Mouse (Mus musculus) megakaryocyte progenitor cell, adult 5-6 weeks (primary cell): ENCODE results near the gene Usp53. TPM values are rescaled to one million over a fixed set of nuclear protein-coding genes. Genes with fewer than 3 reads are reported as not detected.
"Not testable (repeated sequence)": the region's sequence is repeated elsewhere in the genome, so short reads cannot be mapped to it uniquely, and the experiment has no call there.

ENCODE experiments used
- ATAC-seq: replicated peaks from 2 replicates; pipeline ENCODE4 v1.8.0; 2016; ENCODE audit warnings: mild to moderate bottlenecking, moderate TSS enrichment, inconsistent platforms; ENCODE audit not compliant: poor library complexity
- total RNA-seq, 2 experiments: library from RNA; stranded (forward) in 1 of 2; stranded (reverse) in 1 of 2; fragments of 157-497, 149-512 nt in 1 of 2; fragments of 200-1000 nt in 1 of 2; gene quantifications; 2 replicates each; pipeline versions ENCODE4 v1.2.3 to v1.2.4; 2015 to 2017

Usp53 gene
- total RNA-seq, 2 experiments from 2014 or later: 5.6 to 5.7 TPM

DNA sequence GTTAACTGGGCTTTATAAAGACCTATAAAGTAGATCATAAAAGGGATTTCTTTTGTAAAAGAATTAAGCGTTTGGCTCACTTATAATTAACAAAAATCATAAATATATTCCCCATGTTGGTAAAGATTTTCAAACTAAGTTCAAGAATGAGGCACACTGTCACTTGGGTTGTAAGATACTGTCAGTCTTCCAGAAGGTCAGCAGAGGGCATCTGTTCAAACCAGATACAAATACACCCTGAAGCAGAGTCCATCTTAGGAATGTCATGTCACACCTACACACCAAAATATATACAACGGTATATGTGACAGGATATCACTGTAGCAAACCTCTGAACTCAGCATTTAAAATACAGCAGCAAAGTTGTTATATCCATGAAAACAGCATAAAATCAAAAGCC, 34.2 kb downstream of the Usp53 start:
- 0 out of 2 replicates have a peak, but pooled peaks have one; percentile 39 for ATAC-seq

DNA sequence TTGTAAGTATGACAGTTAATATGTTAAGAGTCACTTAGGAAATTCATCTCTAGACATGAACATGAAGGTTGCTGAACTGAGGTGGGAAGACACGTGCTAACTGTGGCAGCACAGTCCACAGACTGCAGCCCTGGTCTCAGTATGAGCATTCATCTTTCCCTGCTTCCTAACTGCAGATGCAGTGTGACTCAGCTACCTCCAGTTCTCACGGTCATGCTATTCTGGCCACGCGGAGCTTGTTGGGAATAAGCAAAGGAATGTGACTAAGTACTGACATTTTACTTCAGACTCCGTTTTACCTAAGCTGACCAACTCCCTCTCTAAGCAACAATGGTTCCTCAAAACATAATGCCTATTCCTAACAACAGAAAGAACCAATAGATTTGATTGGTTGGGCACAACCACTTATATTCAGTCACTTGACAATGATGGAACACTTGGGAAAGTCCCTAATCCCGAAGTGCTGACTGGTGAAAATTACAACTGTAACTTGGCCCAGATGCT, 40.9 kb downstream of the Usp53 start:
- no peak for ATAC-seq

DNA sequence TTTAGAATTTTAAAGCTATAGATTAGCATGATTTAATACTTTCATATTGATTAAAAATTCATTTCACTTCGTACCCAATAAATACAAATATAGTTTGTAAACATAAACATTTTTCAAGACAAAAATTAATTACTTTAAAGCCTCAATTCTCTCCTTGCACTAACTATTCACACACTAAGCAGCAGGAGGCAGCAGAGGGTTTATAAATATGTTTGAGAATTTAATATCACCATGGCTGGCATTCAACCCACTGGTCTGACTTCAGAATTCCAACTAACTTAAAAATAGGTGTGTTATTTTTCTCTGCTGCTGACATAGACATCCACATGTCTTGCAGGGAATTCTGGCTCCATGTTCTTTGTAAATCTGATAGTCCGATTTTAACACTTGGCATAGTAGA, 45.1 kb downstream of the Usp53 start:
- ATAC-seq: peak; percentile 94

DNA sequence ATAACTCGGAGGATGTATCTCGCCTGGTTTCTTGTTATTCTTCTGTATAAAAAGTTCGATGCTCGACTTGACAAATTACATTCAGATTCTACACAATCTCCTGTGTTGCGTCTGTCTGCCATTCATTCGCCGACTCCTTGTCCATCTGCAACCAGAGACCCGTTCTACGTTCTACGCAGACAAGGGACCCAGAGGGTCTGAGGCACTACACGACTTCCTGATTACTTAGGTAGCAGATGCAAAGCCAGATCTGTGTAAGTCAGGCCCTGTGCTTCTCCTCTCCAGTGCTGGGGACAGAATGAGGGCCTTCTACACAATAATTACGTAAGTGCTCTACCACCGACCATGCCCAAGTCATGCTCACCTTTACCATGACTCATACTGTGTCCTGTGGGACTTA, 47.1 kb downstream of the Usp53 start:
- not testable (repeated sequence) for ATAC-seq

DNA sequence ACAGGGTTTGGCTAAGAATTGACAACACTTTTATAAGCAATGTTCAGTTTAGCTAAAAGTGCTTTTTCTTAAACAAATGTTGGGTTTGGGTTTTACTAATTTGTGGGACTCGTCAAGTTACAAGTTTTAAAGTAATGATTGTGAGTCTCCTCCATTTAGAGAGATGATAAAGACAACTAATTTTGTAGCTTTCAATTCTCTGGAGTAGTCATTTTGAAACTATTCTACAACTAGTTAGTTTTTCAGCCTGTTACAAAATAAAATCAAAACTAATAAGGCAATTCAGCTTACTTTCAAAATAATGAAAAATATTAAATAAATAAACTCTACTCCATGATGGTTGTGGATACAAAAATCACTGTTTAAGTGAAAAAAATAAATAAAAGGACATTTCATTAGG, 51.8 kb downstream of the Usp53 start:
- ATAC-seq: no peak

DNA sequence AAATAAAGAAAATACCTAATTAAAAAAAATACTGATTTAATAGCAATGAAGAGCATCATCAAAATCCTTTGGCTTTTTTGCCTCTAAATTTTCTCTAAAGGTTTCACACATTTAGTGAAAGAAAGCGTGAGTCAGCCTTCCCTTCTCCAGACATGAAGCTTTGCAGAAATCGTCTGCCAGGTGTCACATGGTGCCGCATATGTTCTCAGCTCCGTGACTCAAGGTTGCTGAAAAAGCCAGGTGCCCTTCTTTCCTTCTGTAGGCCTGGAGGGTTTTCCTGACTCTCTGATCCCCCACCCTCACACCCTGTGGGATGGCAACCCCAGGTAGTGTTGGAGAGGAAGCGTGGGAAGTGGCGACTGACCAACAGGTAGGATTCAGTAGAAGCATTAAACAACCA, 54.6 kb downstream of the Usp53 start:
- ATAC-seq: no peak

DNA sequence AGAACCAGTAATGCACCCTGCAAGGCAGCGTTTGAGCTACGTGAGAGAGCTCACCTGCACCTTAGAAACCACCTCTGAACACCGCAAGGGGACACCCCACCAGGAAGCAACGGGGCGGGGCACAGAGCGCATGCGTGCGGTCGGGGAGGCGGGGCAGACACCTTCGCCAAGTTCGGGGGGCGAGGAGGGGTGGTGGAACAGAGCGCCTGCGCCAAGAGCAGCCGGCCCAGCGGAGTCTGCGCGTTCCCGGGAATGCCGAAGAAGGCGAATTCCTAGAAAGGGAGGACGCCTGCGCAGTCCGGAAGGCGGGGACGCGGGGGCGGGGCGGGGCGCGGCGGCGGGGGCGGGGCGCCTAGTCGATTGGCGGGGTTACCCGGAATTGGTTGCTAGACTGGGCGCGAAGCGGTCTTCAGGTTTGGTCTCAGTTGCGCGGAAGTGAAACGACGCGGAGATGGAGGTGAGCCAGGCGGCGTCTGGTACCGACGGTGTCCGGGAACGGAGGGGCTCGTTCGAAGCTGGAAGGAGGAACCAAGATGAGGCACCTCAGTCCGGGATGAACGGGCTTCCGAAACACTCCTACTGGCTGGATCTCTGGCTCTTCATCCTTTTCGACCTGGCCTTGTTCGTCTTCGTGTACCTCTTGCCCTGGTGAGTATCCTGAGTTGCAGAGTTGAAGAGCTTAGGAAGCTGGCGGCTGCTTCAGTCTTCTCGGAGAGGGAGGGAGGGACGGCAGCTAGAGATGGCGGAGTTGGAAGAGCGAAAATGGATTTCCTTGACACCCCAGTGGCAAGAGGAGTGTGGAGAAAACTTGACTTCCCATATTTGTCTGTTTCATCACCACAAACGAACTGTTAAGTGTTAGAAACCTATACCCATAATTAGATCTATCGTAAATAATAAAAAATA, 60.0 kb downstream of the Usp53 start, which contains the start of gene 1810037I17Rik:
TSS of gene 1810037I17Rik (plus strand) at position 195 of the 906 bp plus-strand sequence.
- peak; percentile 85 for ATAC-seq

DNA sequence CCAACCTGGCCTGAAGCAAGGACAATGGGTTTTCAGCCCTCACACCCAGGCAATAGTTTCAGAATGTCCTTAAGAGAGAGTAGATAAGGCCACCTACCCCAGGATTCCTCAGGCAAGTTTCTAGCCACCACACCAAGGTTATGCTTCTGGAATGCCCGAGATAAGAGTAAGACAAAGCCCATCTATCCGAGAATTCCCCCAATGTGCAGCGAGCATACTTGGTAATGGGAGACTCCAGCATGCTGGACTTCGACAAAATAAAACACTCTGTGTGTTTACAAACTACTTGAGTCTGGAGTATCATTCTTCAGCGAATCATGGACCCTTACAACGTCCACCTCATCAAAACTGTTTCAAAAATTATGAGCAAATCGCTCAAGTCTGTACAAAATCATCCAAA, 61.2 kb downstream of the Usp53 start:
- no peak for ATAC-seq

DNA sequence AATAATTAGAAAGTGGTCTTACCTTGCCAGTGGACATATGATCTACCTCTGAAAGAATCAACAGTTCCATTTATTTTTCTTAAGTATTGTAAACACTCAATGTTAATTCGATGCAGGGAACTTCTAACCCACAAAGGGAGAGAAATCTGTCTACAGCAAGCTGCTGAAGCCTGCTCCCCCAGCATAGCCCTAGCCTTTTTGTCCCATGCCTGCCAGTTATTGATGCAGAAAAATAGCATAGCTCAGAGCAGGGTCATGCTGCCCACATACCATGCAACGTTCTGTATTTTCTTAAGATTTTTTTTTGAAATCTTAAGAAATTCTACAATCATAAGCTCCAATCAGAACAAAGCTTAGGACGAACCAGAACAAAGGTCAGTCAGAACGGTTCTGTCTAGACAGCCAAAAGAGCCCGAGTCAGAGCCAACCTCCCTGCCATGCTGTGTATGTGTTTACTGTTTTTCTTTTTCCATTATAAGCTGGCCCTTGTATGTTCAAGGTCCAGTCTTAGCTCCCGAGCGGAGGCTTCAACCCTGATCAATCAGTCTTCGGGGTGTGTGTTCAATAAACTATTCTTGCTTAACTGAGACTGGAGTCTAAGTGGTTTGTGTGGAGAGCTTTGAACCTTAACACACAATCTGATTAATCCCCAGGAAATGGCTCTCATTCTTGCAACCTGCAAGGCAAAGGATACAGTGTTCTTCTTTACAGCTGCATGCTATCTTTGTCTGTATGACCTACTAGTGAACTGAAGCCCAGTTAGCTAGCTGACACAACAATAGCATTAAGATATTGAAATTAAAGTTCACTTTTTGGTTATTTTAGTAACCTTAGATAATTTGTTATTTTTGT, 62.4 kb downstream of the Usp53 start:
- ATAC-seq: no peak

DNA sequence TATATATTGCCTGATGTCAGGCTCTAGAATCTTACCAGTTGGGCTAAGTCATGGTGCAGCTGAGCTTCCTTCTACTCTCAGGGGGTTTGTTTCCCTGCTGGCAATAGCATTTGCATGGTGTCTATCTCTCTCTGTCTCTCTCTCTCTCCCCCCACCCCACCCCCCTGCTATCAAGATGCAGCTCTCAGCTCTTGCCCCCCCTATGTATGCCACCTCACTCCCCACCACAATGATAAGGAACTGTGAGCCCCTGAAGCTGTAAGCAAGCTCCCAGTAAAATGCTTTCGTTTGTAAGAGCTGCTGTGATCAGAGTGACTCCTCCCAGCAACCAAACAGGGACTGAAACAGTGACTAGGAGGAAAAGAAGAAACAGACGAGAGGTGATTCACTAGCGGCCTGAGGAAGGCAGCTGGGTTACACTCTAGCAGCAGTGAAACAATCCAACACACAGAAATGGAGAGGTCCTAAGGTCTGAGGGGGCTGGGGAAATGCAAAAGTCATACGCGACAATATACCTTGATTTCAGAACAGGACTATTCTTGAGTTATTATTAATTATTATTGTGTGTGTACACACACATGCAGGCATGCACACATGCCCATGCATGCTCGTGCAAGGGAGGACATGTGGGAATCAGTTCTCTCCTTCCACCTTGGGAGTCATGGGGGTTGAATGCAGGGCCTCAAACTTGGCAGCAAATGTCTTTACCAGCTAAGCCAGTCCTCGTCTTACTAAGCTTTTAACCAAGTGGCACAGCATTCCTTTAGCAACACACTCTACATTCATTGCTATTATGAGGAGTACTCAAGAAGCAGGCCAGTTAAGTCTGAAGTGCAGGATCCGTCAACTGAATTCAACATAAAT, 63.5 kb downstream of the Usp53 start:
- ATAC-seq: peak; percentile 32

DNA sequence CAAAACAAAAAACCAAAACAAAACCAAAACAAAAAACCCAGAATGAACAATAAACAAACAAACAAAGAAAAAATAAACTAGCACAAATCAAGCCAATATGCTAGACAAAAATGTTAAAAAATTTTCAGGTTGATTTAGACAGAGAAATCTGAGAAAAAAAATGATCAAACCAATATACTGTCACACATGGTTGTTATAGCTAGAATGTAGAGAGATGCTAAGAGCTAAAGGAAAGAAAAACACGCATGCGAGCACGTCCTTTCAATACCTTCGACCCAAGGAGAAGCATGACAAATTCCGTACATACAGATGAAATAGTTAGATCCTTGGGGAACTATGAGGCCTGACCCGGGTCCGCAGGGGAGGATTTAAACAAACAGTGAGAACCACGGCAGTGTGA, 65.0 kb downstream of the Usp53 start, which contains the start of gene Gm10959:
TSS of gene Gm10959 (minus strand) at position 101 of the 400 bp plus-strand sequence.
- ATAC-seq: no peak

DNA sequence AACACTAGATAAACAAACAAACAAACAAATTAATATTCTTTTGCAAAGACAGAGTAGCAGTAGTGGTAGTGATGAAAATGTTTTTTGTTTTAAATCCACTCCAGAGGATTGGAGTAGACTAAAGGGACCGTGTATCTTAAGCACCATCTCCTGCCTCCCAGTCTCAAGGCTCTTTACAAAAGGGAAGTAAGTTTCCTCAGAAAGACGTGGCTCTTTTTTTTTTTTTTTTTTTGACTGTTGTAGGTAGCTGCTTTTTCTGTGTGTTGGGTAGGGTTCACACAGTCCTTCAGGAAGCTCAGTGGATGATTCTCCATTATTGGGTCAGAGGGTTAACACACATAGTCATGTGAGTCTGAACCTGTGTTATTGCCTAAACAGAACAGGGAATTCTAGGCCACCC, 65.6 kb downstream of the Usp53 start:
- peak; percentile 16; the same call in 1 of the 2 replicates for ATAC-seq

DNA sequence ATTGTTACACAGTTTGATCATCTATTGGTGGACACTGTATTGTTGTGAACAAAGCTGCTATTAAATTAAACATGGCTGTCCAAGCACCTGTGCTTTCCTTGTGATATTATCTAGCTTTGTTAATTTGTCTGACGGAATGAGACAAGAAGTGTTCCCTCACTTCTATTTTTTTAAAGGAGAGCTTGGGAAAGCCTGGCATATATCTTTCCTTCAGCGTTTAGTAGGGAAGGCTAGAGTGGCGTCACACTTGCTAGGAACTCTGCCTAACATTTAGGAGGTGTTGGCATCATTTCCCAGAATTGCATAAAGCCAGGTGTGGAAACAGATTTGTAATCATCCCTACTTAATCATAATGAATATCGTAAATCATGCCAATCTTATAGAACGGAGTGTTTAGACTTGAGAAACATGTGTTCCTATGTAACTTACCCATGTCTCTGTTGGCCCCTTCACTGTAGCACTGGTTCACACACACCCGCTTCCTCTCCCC, 68.1 kb downstream of the Usp53 start:
- ATAC-seq: no peak

DNA sequence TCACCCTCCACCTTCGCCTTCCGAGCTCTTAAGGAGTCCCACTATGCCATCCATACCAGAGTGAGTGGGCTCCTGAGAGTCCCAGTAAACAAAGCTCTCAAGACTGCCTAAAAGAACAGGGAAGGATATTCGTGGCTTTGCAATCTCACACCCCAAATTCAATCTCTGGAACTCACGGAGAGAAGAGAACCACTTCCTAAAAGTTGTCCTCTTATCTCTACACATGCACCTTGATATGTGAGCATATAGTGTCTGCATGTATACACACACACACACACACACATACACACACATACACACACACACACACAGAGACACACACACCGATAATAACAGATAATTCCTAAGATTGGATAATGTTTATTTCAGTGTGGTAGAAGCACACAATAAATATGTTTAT, 68.8 kb downstream of the Usp53 start:
- ATAC-seq: 0 out of 2 replicates have a peak, but pooled peaks have one; percentile 21

DNA sequence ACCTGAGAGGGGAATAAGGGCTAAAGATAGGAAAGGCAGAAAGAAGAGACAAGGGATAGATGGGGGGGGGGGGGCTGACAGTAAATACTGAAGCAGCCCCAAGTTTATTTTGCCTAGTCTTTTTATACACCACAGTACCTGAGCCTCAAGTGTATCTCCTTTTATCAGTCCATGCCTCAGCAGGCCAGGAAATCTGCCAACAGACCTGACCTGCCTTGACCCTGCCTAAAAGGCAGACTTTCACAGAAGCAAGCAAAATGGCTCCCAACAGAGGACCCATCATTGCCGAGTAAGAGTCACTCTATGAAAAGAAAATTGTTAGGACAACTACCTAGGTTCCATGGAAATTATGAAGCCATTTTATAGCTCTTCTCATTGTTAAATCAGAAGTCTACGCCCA, 76.5 kb downstream of the Usp53 start:
- no peak for ATAC-seq

DNA sequence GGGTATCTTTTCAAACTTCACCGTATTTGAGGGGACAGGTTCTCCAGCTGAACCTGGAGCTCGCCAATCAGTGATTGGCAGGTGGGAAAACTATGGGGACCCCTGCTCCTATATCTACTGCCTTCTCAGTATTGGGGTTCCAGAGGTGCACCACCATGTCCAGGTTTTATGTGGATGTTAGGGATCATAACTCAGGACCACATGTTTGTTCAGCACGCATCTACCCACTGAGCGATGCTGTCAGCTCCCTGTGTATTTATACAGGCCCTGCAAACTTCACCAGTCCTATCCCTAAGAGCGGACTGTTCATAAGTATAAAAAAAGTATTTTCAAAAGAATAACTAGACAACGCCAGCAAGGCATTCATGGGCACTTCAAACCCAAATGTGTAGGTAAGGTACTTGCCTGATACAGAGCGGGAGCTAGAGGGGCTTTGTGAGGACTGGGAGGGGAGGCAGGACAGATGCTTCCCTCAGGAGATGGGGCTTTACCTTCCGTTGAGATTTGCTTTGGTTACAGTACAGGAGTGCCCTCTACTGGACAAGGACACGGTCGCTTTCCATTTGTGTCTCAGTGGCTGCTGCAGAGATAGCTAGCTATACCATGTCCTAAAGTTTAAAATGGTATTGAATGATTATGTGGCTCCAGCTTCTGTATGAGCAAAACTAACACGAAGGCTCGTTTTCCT, 80.4 kb downstream of the Usp53 start:
- peak; percentile 96 for ATAC-seq

DNA sequence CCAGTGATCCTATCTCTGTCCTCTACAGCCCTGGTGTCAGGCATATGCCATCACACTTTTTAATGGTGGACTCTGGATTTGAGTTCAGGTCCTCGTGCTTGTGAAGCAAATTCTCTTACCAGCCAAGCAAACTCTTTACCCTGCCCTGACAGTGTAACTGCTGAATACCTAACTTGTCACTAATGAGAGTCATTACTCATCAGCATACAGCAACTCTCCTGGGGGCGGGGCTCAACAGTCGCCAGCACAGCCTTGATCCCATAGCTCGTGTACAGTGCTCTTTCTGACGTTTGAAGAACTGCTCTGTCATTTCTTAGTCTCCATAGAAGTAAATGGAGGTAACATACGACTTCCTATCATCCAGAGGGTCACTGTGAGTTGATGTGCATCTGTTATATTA, 86.1 kb downstream of the Usp53 start:
- ATAC-seq: no peak

DNA sequence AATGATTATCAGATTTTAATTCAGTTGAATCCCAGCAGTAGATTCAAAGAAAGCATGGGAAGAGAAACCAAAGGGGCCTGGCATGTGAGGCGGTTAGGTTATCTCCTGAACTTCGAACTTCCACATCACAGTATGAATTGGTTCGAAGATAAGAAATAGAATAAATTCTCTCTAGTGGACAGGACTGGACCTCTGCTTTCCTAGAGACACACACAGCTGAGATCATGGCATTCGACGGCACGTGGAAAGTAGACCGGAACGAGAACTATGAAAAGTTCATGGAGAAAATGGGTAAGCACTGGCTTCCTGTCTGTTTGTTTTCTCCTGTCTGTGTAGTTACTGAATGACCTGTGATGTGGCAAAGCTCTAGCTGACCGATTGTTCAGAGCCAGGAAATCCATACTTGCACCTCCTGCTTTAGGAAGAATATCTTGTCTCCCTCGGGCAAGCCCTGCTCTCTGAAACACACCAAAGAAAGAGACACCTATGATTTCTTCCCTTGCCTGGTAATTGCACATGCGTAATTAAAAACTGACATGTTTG, 89.0 kb downstream of the Usp53 start:
- no peak for ATAC-seq

DNA sequence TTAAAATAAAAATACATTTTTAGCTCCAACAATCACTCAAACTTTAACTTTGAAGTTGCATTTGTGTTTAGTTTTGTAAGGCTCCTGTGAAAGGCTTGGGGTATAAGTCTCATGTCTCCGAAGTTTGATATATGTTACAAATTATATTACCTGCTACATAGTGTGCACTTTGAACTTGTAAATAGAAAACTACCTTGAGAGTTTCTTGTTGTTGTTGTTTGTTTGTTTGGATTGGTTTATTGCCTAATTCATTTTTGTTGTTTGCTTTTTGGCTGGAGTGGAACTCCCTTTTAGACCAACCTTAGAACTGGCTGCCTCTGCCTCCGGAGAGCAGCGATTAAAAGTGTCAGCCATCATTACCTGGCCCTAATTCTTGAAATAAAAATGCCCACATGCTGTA, 89.5 kb downstream of the Usp53 start, which contains the start of gene Fabp2:
TSS of gene Fabp2 (plus strand) at position 301 of the 400 bp plus-strand sequence.
- ATAC-seq: no peak
